Mouse (Mus musculus): ENCODE measurements around the gene Akap13. TPM values are rescaled to one million over a fixed set of nuclear protein-coding genes. Genes with fewer than 3 reads are reported as not detected.
"Not testable (repeated sequence)": the region's sequence is repeated elsewhere in the genome, so short reads cannot be mapped to it uniquely, and the experiment has no call there.

Akap13 gene
- polyA plus RNA-seq, 1 experiment from 2014 or later = 21.5 TPM

DNA sequence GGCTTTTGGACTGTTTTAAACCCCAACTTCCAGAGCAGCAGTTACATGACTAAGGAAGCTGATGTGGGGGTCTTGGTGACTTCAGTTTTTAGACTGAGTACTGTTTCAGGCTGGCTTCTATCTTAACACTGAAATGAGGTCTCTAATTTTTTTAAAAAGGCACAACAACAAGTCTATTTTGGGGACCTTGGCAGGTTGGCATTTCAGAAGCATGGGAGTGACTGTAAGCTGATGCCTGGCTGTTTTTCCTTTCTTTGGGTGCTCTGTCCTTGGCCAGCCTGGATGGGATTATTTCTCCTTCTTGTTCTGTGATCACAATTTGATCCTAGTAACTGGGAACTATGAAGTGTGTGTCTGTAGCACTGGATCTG lies 157.3 kb downstream of the Akap13 start:
- Histone ChIP-seq H3K4me1 (replicated peaks) (no peaks in the 10 kb centered on the region), H3K36me3 (peaks cover 25% of the 10 kb centered on the region), H3K27ac (replicated peaks) (no peak overlapping the region), H3K9me3 (no peaks in the 10 kb centered on the region), H3K4me3 (no peak overlapping the region), H3K27me3 (no peaks in the 10 kb centered on the region), H3K9ac (no peak overlapping the region), H3K4me2 (no peak overlapping the region)
- no peak for ATAC-seq (ENCODE audit: low read depth)

DNA sequence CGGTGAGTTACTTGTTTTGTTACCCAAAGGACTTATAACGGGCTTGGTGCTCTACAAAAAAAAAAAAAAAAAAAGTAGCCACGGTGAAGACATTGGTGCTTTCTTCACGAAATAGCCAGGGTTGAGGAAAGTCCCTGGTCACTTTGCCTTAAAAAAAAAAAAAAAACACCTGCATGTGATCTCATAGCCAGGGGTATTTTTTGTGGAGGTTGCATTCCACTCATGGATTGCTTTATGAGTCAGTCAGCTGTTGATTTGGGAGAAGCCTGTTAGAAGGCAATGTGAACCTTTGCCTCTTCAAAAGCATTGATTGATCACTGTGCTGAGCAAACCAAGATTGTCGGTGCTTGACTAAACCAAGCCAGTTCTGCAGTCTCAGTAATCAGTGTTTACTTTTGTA lies 157.9 kb downstream of the Akap13 start:
- Histone ChIP-seq H3K4me1 (replicated peaks) (no peaks in the 10 kb centered on the region), H3K4me3 (no peak overlapping the region), H3K9me3 (no peaks in the 10 kb centered on the region), H3K4me2 (no peak overlapping the region), H3K36me3 (peaks cover 25% of the 10 kb centered on the region), H3K9ac (no peak overlapping the region), H3K27me3 (no peaks in the 10 kb centered on the region), H3K27ac (replicated peaks) (no peak overlapping the region)
- ATAC-seq (ENCODE audit: low read depth) = no peak
- 69% methylated on average over 5 of the region's 5 CpGs for WGBS

DNA sequence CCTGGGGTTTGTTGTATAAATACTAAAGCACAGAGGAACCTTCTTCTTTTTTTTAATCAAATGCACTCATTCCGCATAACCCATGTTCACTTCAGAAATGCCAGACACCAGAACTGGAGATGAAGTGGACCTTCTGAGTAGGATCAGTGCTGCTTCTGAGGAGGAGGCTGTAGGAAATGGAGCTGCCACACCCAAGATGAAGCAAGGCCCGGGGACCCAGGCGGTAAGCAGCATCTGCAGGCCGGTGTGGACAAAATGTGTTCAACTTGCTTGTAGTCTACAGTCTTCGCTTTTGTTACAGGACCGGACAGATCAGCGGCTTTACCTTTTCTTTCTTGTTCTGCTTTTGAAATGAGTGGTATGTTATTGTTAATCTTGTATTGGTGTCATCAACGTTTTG lies 159.5 kb downstream of the Akap13 start:
- no peak overlapping the region for H3K9ac ChIP-seq
- no peaks in the 10 kb centered on the region for H3K9me3 ChIP-seq
- H3K4me2 ChIP-seq = no peak overlapping the region
- 0 out of 2 replicates have a peak, but pooled peaks cover 3% of the 10 kb centered on the region for H3K4me1 ChIP-seq (replicated peaks)
- 88% methylated on average over 8 of the region's 8 CpGs for WGBS
- no peak overlapping the region for H3K4me3 ChIP-seq
- no peak for ATAC-seq (ENCODE audit: low read depth)
- no peaks in the 10 kb centered on the region for H3K27me3 ChIP-seq
- H3K27ac ChIP-seq (replicated peaks) = no peak overlapping the region
- H3K36me3 ChIP-seq = peaks cover 20% of the 10 kb centered on the region

DNA sequence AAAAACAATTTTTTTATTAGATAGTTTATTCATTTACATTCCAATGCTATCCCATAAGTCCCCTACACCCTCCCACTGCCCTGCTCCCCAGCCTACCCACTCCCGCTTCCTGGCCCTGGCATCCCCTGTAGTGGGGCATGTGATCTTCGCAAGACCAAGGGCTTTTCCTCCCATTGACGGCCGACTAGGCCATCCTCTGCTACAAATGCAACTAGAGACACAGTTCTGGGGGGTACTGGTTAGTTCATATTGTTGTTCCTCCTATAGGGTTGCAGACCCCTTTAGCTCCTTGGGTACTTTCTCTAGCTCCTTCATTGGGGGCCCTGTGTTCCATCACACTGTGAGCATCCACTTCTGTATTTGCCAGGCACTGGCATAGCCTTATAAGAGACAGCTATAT lies 161.9 kb downstream of the Akap13 start:
- not testable (repeated sequence) for H3K4me2 ChIP-seq; ATAC-seq (ENCODE audit: low read depth); H3K36me3 ChIP-seq; H3K9me3 ChIP-seq; H3K27me3 ChIP-seq; H3K4me1 ChIP-seq (replicated peaks); H3K9ac ChIP-seq; H3K27ac ChIP-seq (replicated peaks); H3K4me3 ChIP-seq
- WGBS = 98% methylated on average over 4 of the region's 4 CpGs

DNA sequence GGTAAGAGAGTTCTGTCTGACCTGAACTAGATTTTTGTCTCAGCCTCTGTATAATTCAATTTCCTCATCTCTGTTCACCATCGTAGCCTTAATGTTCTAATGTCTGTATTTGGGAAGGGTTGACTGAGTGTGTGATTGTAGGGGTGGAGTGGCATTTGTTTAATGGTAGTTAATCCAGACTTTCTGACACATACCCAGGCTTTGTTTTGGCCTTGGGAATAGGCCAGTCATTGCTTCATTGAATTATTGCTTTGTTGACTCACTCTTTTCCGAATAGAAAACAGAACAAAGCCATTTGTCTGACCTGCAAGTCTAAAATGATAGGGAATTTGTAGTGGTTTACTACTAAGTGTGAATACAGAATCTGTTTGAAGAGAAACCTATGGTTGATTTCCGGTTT lies 163.4 kb downstream of the Akap13 start:
- H3K27me3 ChIP-seq = no peaks in the 10 kb centered on the region
- H3K36me3 ChIP-seq = no peaks in the 10 kb centered on the region
- no peak overlapping the region for H3K27ac ChIP-seq (replicated peaks)
- H3K4me1 ChIP-seq (replicated peaks) = 0 out of 2 replicates have a peak, but pooled peaks cover 3% of the 10 kb centered on the region
- H3K4me3 ChIP-seq = no peak overlapping the region
- no peak overlapping the region for H3K9ac ChIP-seq
- 60% methylated on average over 3 of the region's 3 CpGs for WGBS
- H3K9me3 ChIP-seq = no peaks in the 10 kb centered on the region
- no peak overlapping the region for H3K4me2 ChIP-seq
- ATAC-seq (ENCODE audit: low read depth) = no peak

DNA sequence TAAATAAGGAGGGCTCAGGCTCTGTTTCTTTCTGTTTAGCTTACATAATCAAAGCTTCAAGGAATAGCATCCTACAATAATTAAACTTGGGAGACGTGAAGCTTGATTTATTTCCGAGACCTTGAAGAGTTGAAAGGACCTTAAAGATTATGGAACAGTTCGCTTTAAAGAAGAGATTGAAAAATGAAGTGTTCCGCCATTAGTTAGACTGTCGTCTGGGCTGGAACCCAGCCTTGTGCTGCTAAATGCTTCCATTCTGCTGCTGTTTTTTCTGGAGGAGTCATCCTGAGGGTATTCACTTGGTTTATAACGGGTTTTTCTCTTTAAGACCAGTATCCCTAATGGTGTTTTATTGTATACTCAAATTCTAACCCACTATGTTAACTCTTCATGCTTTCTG lies 164.5 kb downstream of the Akap13 start:
- Histone ChIP-seq H3K27ac (replicated peaks) (no peak overlapping the region), H3K4me1 (replicated peaks) (0 out of 2 replicates have a peak, but pooled peaks cover 3% of the 10 kb centered on the region), H3K4me3 (no peak overlapping the region), H3K4me2 (no peak overlapping the region), H3K9ac (no peak overlapping the region), H3K36me3 (no peaks in the 10 kb centered on the region), H3K27me3 (no peaks in the 10 kb centered on the region), H3K9me3 (no peaks in the 10 kb centered on the region)
- 61% methylated on average over 6 of the region's 6 CpGs for WGBS
- no peak for ATAC-seq (ENCODE audit: low read depth)

DNA sequence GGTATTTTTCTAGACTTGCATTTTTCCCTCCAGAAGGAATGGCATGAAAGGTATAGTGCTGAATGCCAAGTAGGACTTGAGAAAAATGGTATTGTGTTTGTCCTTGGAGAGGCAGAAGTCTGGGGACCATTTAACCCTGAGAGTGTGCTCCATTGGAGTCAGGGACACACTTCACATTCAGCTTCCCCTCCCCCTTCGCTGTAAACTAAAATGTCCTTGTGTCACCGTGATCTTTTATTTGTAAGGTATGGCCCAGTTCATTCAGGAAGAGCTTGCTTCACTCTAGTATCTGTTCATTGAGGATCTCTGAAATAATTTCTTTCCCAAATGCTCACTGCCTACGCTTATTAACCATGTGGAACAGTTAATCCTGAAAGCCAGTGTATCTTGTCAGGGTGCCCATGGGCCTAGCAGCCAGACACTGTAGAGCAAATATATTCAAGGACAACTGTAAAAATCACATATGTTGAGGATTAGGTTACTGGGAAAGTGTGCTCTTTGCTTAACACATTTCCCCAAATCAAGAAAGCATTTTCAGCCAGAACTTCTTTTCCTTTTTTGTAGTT lies 165.1 kb downstream of the Akap13 start:
- WGBS = 69% methylated on average over 3 of the region's 3 CpGs
- H3K4me1 ChIP-seq (replicated peaks) = 0 out of 2 replicates have a peak, but pooled peaks cover 3% of the 10 kb centered on the region
- H3K4me2 ChIP-seq = no peak overlapping the region
- H3K9me3 ChIP-seq = no peaks in the 10 kb centered on the region
- H3K9ac ChIP-seq = no peak overlapping the region
- no peaks in the 10 kb centered on the region for H3K36me3 ChIP-seq
- ATAC-seq (ENCODE audit: low read depth) = no peak
- H3K4me3 ChIP-seq = no peak overlapping the region
- no peak overlapping the region for H3K27ac ChIP-seq (replicated peaks)
- no peaks in the 10 kb centered on the region for H3K27me3 ChIP-seq

DNA sequence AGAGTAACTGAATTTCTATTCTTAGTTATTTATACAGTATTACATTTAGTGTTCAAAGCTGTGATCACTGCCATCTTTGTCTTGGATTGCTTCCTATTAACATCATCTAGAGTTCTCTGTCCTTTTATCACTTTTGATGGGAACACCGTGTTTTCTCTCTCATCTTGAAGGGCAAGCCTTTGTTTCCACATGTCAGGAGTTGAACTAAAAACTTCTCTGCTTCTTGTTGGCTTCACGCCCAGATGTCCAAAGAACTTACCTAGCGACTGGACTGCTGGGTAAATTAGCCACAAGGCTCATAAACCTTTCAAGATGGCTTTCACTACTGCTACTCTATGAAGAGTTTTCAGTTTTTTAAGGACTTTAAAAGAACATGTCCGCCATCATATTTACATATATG lies 165.6 kb downstream of the Akap13 start:
- ATAC-seq (ENCODE audit: low read depth) = no peak
- Histone ChIP-seq H3K27me3 (no peaks in the 10 kb centered on the region), H3K27ac (replicated peaks) (no peak overlapping the region), H3K4me1 (replicated peaks) (0 out of 2 replicates have a peak, but pooled peaks cover 3% of the 10 kb centered on the region), H3K9me3 (no peaks in the 10 kb centered on the region), H3K4me2 (no peak overlapping the region), H3K36me3 (no peaks in the 10 kb centered on the region), H3K9ac (no peak overlapping the region), H3K4me3 (no peak overlapping the region)
- WGBS = 65% methylated on average over 4 of the region's 4 CpGs

DNA sequence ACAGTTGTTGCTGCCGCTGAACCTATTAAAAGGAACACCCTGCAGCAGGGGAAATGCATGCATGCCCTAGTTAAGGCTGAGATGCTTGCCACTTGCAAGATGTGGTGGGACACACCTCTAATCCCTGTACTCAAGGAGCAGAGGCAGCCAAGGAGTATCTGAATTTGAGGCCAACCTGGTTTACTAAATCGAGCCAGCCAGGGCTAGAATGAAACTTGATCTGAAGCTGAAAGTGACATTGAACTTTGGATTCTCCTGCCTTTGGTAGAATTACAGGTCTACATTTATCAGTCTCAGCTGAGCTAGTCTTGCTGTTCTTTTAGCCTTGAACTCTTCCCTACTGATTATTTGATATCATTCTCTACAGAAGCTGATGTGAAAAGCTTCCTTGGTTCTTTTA lies 172.5 kb downstream of the Akap13 start:
- Histone ChIP-seq H3K4me1 (replicated peaks) (peaks cover 2% of the 10 kb centered on the region), H3K9ac (no peak overlapping the region), H3K27me3 (no peaks in the 10 kb centered on the region), H3K36me3 (no peaks in the 10 kb centered on the region), H3K4me2 (no peak overlapping the region), H3K4me3 (no peak overlapping the region), H3K27ac (replicated peaks) (no peak overlapping the region), H3K9me3 (no peaks in the 10 kb centered on the region)
- ATAC-seq (ENCODE audit: low read depth) = no peak
- WGBS = 87% methylated on average over 2 of the region's 2 CpGs

DNA sequence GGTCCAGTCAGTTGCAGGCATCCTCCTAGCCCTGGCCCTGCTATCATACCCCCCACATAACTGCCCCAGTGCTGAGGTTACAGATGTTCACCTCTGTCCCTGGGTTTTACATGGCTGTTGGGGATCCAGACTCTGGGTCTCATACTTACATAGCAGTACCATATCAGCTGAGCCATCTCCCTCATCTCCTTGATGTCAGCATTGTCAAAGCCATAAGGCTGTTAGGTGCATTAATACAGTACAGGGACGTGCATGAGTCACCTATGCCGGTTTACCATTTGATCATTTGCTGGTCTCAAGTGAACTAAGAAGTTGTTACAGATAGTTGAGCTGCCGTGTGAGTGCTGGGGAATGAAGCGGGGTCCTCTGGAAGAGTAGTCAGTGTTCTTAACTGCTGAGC lies 174.3 kb downstream of the Akap13 start:
- 92% methylated on average over 4 of the region's 4 CpGs for WGBS
- Histone ChIP-seq H3K36me3 (no peaks in the 10 kb centered on the region), H3K4me1 (replicated peaks) (peaks cover 16% of the 10 kb centered on the region), H3K9ac (no peak overlapping the region), H3K9me3 (no peaks in the 10 kb centered on the region), H3K4me3 (no peak overlapping the region), H3K27me3 (no peaks in the 10 kb centered on the region), H3K4me2 (no peak overlapping the region), H3K27ac (replicated peaks) (no peak overlapping the region)
- ATAC-seq (ENCODE audit: low read depth) = no peak

DNA sequence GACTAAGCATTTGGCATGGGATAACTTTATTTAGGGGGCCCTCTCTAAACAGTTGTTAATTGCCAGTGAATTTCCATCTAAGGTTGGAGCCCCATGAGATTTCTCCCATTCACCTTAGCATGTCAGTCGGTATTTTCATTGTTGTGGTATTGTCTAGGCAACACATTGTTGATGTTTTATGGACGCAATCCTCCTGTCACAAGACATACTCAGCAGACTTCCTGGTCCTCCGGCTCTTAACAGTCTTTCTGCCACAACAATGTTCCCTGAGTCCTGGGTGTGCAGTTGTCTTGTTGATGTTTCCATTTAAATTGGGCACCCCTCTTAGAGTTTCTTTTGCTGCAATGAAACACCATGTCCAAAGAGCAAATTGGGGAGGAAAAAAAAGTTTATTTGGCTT lies 177.6 kb downstream of the Akap13 start:
- Histone ChIP-seq H3K4me2 (no peak overlapping the region), H3K27ac (replicated peaks) (no peak overlapping the region), H3K4me1 (replicated peaks) (peaks cover 16% of the 10 kb centered on the region), H3K27me3 (no peaks in the 10 kb centered on the region), H3K36me3 (no peaks in the 10 kb centered on the region), H3K4me3 (no peak overlapping the region), H3K9ac (no peak overlapping the region), H3K9me3 (no peaks in the 10 kb centered on the region)
- 21% methylated on average over 3 of the region's 3 CpGs for WGBS
- ATAC-seq (ENCODE audit: low read depth) = no peak

DNA sequence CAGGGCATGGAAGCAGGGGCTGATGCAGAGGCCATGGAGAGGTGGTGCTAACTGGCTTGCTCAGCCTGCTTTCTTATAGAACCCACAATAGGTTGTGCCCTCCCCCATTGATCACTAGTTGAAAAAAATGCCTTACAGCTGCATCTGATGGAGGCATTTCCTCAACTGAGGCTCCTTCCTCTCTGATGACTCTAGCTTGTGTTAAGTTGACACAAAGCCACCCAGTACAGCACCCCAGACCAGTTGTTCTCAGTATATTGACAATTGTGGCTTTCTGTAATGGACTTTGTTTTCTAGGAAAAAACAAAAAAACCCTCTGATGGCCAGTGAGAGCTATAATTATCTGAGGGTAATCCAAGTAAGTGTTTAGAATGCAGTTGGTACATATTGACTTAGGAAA lies 178.1 kb downstream of the Akap13 start:
- H3K27ac ChIP-seq (replicated peaks) = no peak overlapping the region

DNA sequence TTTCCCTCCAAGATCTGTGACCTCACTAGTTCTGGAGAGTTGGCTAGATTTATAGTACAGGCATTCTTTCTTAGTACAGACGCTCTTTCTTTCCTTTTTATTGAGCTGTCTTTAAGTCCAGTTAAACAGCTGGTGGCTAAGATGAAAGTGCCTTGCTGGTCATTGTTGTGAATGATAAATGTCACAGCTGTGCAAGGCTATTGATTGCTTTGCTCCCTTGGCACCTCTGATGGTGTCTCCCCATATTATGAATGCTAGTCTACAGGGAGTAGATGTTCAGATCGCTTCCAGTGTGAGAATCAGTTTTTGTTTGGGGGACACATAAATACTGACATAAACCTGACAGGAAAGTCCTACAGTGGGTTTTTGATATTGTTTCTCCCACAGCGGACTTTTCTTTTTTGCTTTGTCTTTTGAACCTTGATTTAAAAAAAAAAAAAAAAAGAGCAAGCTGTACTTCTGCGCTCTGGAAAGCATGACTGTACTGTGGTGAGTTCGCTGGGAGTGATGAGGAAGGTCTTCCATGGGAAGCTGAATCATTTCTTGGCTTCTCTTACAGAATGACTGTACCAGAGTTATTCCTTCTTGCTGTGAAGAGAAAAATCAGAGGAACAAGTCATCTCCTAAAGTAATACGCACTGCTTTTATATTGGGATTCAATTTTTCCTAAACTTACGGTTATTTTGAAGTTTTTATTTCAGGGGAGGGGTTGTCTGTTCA lies 178.6 kb downstream of the Akap13 start:
- H3K4me1 ChIP-seq (replicated peaks) = peaks cover 16% of the 10 kb centered on the region
- H3K27me3 ChIP-seq = no peaks in the 10 kb centered on the region
- no peak overlapping the region for H3K4me2 ChIP-seq
- H3K9me3 ChIP-seq = no peaks in the 10 kb centered on the region
- H3K27ac ChIP-seq (replicated peaks) = no peak overlapping the region
- H3K9ac ChIP-seq = no peak overlapping the region
- 38% methylated on average over 7 of the region's 7 CpGs for WGBS
- H3K4me3 ChIP-seq = no peak overlapping the region
- H3K36me3 ChIP-seq = no peaks in the 10 kb centered on the region
- ATAC-seq (ENCODE audit: low read depth) = no peak

More for the DNA sequence above, 178.1 kb downstream of the Akap13 start:
- H3K9me3 ChIP-seq = no peaks in the 10 kb centered on the region
- H3K4me3 ChIP-seq = no peak overlapping the region
- no peak for ATAC-seq (ENCODE audit: low read depth)
- no peak overlapping the region for H3K4me2 ChIP-seq
- no peaks in the 10 kb centered on the region for H3K27me3 ChIP-seq
- no peaks in the 10 kb centered on the region for H3K36me3 ChIP-seq
- H3K4me1 ChIP-seq (replicated peaks) = peaks cover 16% of the 10 kb centered on the region
- no peak overlapping the region for H3K9ac ChIP-seq
